Mouse (Mus musculus) c-Kit-positive CD71-positive TER-119-positive erythroid progenitor cells, embryonic 14.5 days (primary cell): Measurements from ENCODE around the gene Hoxd13.

Source experiments
- DNase-seq: peaks from one replicate; pipeline ENCODE4 v3.0.0-alpha.2; 2013; ENCODE audit warnings: low spot score

Hoxd13 gene

GRCm38 (mm10) chr2:74708676-74709075 lies 40.6 kb downstream of the Hoxd13 start:
- DNase-seq: no peak

- DNase-seq: no peak
These were observed 41.6 kb downstream of the Hoxd13 start for GRCm38 (mm10) chr2:74709465-74710419.

GRCm38 (mm10) chr2:74710929-74711543 lies 42.9 kb downstream of the Hoxd13 start:
- DNase-seq: no peak

GRCm38 (mm10) chr2:74711721-74712621 lies 43.9 kb downstream of the Hoxd13 start, which contains the start of the genes Hoxd3 and Hoxd4:
Gene Hoxd3, plus strand, starts transcription at chr2:74711927.
Gene Hoxd4, plus strand, starts transcription at chr2:74711929.
- no peak for DNase-seq

GRCm38 (mm10) chr2:74713239-74714150 lies 45.4 kb downstream of the Hoxd13 start:
- DNase-seq: no peak

- no peak for DNase-seq
These were observed 46.2 kb downstream of the Hoxd13 start for GRCm38 (mm10) chr2:74714156-74714789.

GRCm38 (mm10) chr2:74714881-74715280 lies 46.8 kb downstream of the Hoxd13 start:
- DNase-seq: no peak

GRCm38 (mm10) chr2:74715504-74716241 lies 47.6 kb downstream of the Hoxd13 start:
- peak; percentile 58 for DNase-seq

GRCm38 (mm10) chr2:74720384-74720783 lies 52.3 kb downstream of the Hoxd13 start:
- no peak for DNase-seq

- DNase-seq: no peak
These were observed 52.9 kb downstream of the Hoxd13 start for GRCm38 (mm10) chr2:74720955-74721491.
